Mouse (Mus musculus): ENCODE measurements around the gene Oxsr1.
"Not testable (repeated sequence)": the region's sequence is repeated elsewhere in the genome, so short reads cannot be mapped to it uniquely, and the experiment has no call there.

Gene Oxsr1

GRCm38 (mm10) chr9:119243981-119244380 lies 78.2 kb downstream of the Oxsr1 start:
- in situ Hi-C loops (cut with MboI; ENCODE audit: low pct_unique_long_range_greater_than_20kb in 1 of 2, low sequenced_read_pairs in 2 of 2, unreplicated experiment in 1 of 2): no loop called here

DNA sequence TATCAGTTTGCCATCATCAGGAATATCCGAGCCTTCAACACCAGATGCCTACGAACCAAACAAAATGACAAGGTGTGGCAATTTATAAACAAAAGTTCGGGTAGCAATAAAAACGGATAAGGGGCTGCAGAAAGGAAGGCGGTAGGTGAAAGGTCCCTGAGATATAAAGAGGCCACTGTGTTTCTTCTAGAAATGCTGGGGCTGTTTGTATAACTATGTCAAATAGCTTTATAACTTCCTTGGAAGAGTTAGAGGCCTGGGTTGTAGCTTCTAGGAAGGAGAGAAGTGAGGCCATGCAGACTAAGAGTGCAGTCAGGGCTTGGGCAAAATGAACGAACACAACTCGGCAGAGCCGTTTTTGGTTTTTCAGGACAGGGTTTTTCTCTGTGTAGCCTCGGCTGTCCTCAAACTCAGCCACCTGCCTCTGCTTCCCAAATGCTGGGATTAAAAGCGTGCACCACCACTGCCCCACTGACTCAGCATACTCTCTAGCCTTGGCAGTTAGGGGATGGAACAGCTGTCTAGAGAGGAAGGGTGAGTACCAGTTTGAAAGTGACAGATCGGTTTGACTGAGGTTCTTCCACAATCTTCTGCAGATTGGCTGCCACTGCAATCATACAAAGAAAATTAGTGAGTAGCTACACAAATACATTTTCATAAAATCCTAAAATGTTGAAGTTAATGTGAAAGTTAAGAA lies 80.9 kb downstream of the Oxsr1 start:
- in situ Hi-C loops (cut with MboI; ENCODE audit: low pct_unique_long_range_greater_than_20kb in 1 of 2, low sequenced_read_pairs in 2 of 2, unreplicated experiment in 1 of 2): no loop called here

DNA sequence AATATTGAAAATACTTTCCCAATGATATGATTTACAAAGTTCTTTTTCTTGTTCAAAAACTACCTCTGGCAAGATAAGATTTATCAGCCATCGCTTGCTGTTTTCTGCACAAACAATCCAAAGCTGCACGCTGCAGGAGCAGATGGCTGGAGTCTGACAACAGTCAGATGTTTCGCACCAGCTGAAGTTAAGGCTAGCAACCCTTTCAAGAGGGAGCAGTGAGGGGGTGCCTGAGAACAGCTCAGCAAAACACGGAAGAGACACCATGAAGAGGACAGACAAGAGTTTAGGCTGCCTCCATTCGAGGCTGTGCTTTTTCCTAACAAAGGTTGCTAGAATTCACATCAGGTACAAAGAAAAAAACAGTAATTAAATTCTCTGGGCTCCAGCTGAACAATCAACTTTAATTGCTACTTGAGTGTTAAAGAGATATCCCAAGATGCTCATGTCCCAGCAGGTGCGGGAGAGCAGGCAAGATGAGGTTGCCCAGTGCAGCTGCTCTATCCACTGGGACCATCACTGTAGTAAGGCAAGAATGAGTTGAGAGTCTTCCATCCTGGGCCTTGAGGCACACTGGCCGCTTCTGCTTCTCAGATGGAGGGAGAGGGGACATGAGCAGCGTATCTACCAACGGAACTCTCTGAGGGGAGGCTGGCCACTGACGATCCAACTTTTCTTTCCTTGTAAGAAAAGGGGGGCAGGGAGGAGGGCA lies 81.8 kb downstream of the Oxsr1 start:
- in situ Hi-C loops (cut with MboI; ENCODE audit: low pct_unique_long_range_greater_than_20kb in 1 of 2, low sequenced_read_pairs in 2 of 2, unreplicated experiment in 1 of 2): no loop called here

GRCm38 (mm10) chr9:119239274-119239673 lies 83.0 kb downstream of the Oxsr1 start:
- in situ Hi-C loops (cut with MboI; ENCODE audit: low pct_unique_long_range_greater_than_20kb in 1 of 2, low sequenced_read_pairs in 2 of 2, unreplicated experiment in 1 of 2): no loop called here

- in situ Hi-C loops (cut with MboI; ENCODE audit: low pct_unique_long_range_greater_than_20kb in 1 of 2, low sequenced_read_pairs in 2 of 2, unreplicated experiment in 1 of 2): no loop called here
Observed at GRCm38 (mm10) chr9:119238796-119239195, 83.4 kb downstream of the Oxsr1 start.

DNA sequence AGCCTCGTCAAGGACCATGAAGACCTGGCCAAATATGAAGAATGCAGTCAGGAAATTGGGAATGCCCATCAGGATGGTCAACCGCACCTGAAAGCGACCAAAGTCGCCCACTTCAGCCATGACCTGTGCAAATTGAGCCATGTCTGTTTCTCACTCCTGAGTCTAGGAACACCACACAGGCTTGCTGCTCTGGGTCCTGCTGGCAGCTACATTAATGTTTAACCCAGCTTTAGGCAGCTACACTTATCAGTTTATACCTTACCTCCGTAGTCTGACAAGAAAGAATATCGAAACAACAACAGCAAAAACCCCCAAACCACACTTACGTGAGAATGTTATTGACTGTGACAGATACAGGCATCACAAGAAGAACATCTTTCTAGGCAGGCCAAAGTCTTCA lies 90.7 kb downstream of the Oxsr1 start:
- in situ Hi-C loops (cut with MboI; ENCODE audit: low pct_unique_long_range_greater_than_20kb in 1 of 2, low sequenced_read_pairs in 2 of 2, unreplicated experiment in 1 of 2): no loop called here

GRCm38 (mm10) chr9:119230829-119231228 lies 91.4 kb downstream of the Oxsr1 start:
- in situ Hi-C loops (cut with MboI; ENCODE audit: low pct_unique_long_range_greater_than_20kb in 1 of 2, low sequenced_read_pairs in 2 of 2, unreplicated experiment in 1 of 2): no loop called here

DNA sequence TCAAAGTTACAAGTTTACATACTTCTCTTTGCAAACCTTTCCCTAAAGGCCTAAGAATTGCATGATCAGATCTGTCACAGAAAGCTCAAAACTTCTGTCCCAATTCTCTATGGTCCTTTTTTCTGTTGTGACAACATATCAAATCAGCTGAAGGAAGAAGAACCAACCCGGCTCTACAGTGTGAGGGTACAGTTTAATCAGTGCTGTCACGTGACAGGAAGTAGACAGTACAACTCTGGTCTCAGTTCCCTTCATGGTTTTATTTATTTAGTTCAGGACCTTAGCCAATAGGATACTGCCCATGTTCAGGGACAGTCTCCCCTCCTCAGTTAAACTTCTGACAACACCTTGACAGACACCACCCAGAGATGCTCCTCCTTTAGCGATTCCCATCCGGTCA lies 102.0 kb downstream of the Oxsr1 start:
- in situ Hi-C loops (cut with MboI; ENCODE audit: low pct_unique_long_range_greater_than_20kb in 1 of 2, low sequenced_read_pairs in 2 of 2, unreplicated experiment in 1 of 2): no loop called here

DNA sequence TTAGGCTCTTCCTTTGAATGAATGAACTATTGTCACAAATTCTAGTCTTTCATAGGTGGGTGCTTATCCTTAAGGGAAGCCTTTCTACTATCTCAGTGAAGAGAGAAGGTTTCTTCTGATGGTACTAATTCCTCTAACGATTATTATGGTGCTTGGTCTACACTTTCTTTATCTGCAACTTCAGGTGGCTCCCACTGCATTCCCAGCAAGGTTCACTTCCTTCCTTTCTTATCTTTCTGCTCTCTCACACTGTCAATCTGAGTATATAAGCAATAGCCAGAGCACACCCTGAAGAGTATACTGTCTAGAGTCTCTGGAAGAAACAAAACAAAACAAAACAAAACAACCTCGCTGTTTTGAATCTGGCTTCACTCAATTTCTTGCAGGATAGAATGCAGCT lies 102.6 kb downstream of the Oxsr1 start:
- in situ Hi-C loops (cut with MboI; ENCODE audit: low pct_unique_long_range_greater_than_20kb in 1 of 2, low sequenced_read_pairs in 2 of 2, unreplicated experiment in 1 of 2): no loop called here

GRCm38 (mm10) chr9:119215341-119215740 lies 106.9 kb downstream of the Oxsr1 start:
- in situ Hi-C loops (cut with MboI; ENCODE audit: low pct_unique_long_range_greater_than_20kb in 1 of 2, low sequenced_read_pairs in 2 of 2, unreplicated experiment in 1 of 2): not testable (repeated sequence)

- in situ Hi-C loops (cut with MboI; ENCODE audit: low pct_unique_long_range_greater_than_20kb in 1 of 2, low sequenced_read_pairs in 2 of 2, unreplicated experiment in 1 of 2): no loop called here
Observed at GRCm38 (mm10) chr9:119214601-119215000, 107.6 kb downstream of the Oxsr1 start.

GRCm38 (mm10) chr9:119212996-119213395 lies 109.2 kb downstream of the Oxsr1 start:
- in situ Hi-C loops (cut with MboI; ENCODE audit: low pct_unique_long_range_greater_than_20kb in 1 of 2, low sequenced_read_pairs in 2 of 2, unreplicated experiment in 1 of 2): no loop called here

- in situ Hi-C loops (cut with MboI; ENCODE audit: low pct_unique_long_range_greater_than_20kb in 1 of 2, low sequenced_read_pairs in 2 of 2, unreplicated experiment in 1 of 2): no loop called here
Observed at GRCm38 (mm10) chr9:119208998-119209397, 113.2 kb downstream of the Oxsr1 start, which contains the start of gene Slc22a13. Gene Slc22a13 (minus strand): TSS chr9:119209098.

- in situ Hi-C loops (cut with MboI; ENCODE audit: low pct_unique_long_range_greater_than_20kb in 1 of 2, low sequenced_read_pairs in 2 of 2, unreplicated experiment in 1 of 2): no loop called here
Observed at GRCm38 (mm10) chr9:119207113-119207512, 115.1 kb downstream of the Oxsr1 start.

DNA sequence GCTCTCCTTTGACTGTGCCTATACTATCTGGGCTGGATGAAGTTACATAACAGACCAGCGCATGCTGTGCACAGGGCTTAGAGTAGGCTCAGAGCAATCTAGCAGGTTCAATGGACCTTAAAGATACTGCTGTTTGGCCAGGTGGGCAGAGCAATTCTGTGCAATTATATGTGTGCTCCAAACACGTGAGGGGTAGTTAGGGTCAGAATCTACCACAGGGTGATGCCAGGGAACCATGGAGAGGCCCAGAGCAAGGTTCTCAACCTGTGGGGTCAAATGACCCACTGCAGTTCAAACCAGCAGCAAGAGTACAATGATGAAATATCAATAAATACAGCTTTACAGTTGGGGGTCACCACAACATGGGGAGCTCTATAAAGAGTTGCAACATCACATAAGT lies 115.6 kb downstream of the Oxsr1 start:
- in situ Hi-C loops (cut with MboI; ENCODE audit: low pct_unique_long_range_greater_than_20kb in 1 of 2, low sequenced_read_pairs in 2 of 2, unreplicated experiment in 1 of 2): no loop called here

DNA sequence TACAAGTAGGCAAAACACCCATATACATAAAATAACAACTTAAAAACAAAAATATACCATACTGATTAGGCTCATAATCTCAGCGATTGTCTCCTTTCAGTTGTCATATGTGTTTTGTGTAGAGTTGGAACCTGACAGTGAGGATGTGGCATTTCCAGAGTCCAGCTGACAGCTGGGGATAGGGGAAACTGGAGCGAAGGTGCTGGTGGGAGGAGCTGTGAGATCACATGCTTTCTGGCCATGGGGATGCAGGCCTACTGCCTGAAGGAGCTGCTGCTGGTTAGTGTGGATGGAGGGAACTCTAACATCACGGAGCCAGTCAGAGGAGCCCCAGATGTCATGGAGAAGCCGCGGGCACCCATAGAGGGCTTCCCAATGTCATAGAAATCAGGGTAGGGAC lies 116.5 kb downstream of the Oxsr1 start:
- in situ Hi-C loops (cut with MboI; ENCODE audit: low pct_unique_long_range_greater_than_20kb in 1 of 2, low sequenced_read_pairs in 2 of 2, unreplicated experiment in 1 of 2): no loop called here

DNA sequence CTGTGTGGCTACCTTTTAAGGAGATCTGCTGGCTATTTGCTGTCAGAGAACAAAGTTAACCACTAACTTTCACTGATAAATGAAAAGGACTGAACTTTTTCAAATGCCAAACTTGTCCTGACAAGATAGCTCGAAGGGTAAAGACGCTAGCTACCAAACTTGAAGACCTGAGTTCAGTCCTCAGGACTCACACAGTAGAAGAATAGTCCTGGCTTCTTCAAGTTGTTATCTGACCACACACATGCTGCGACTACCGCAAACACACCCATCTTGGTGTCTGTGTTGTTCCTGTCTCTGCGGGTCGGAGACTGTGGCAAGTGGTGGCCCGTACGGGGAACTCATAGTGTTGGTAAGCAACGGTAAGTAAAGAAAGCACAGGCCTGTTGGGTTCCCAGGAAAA lies 118.6 kb downstream of the Oxsr1 start:
- in situ Hi-C loops (cut with MboI; ENCODE audit: low pct_unique_long_range_greater_than_20kb in 1 of 2, low sequenced_read_pairs in 2 of 2, unreplicated experiment in 1 of 2): no loop called here

- in situ Hi-C loops (cut with MboI; ENCODE audit: low pct_unique_long_range_greater_than_20kb in 1 of 2, low sequenced_read_pairs in 2 of 2, unreplicated experiment in 1 of 2): no loop called here
Observed at GRCm38 (mm10) chr9:119201653-119202052, 120.6 kb downstream of the Oxsr1 start.

DNA sequence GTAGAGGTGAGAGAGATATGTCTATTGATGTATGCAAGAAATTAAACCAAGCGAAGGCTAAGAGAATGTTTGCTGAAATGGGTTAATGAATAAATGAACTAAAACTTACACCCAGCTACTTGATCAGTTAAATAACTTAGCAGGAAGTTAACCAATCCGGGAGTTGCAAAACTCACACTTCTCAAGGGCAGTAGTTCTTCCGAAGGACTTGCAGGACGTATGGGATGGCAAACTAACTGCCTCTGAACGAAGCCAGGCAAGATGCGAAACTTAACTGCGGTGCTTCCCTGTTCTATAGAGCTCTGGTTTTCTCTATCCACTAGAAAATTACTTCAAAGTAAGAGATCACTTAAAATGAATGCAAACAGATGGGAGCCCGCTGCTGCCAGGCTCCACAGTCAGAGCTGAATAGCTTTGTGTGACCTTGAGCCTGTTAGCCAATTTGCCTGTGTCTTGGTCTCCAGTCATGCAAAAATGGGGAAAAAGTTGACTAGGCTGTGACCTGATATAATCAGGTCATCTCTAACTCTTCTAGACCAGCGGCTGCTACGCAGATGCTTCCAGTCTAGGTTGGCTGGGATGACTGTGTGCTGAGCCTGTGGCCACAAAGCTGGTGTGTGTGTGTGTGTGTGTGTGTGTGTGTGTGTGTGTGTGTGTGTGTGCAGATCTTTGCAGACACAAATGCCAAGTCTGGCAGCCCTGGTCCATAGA lies 122.9 kb downstream of the Oxsr1 start:
- in situ Hi-C loops (cut with MboI; ENCODE audit: low pct_unique_long_range_greater_than_20kb in 1 of 2, low sequenced_read_pairs in 2 of 2, unreplicated experiment in 1 of 2): loop anchor here in 1 of 2 experiments (10.0 kb wide), 2 partner anchors 95 to 285 kb away; partner anchors contain the start of gene Dlec1
